Mouse (Mus musculus) stomach, embryonic 15.5 days (tissue): ENCODE data around the gene Ap5s1. TPM values are rescaled to one million over a fixed set of nuclear protein-coding genes. Genes with fewer than 3 reads are reported as not detected.

Experiments used
- ATAC-seq: fragments of 200-750 bp; cut with Nextera tagmentation; 2 replicates; pipeline ENCODE4 v1.8.0; 2017; ENCODE audit warnings: low read depth, moderate number of reproducible peaks, moderate TSS enrichment; ENCODE audit not compliant: insufficient read depth, low FRiP score
- H3K27ac ChIP-seq: fragments of 300-500 bp; sonication (generic); 2 replicates; pipeline ENCODE4 v1.5.1; 2015; ENCODE audit warnings: mild to moderate bottlenecking, inconsistent platforms
- H3K27me3 ChIP-seq: fragments of 300-500 bp; sonication (generic); replicated peaks from 2 replicates; pipeline ENCODE4 v1.6.1; 2015; ENCODE audit warnings: inconsistent platforms
- H3K36me3 ChIP-seq: fragments of 300-500 bp; sonication (generic); 2 replicates; pipeline ENCODE4 v1.6.1; 2015; ENCODE audit warnings: inconsistent platforms
- H3K4me1 ChIP-seq: fragments of 300-500 bp; sonication (generic); 2 replicates; pipeline ENCODE4 v1.6.1; 2015; ENCODE audit warnings: inconsistent platforms
- H3K4me2 ChIP-seq: fragments of 300-500 bp; sonication (generic); 2 replicates; pipeline ENCODE4 v1.6.1; 2015; ENCODE audit warnings: mild to moderate bottlenecking, inconsistent platforms
- H3K4me3 ChIP-seq: fragments of 300-500 bp; sonication (generic); replicated peaks from 2 replicates; pipeline ENCODE4 v1.5.1; 2015; ENCODE audit warnings: inconsistent platforms
- H3K9ac ChIP-seq: fragments of 300-500 bp; sonication (generic); 2 replicates; pipeline ENCODE4 v1.6.1; 2015; ENCODE audit warnings: inconsistent platforms
- H3K9me3 ChIP-seq: fragments of 300-500 bp; sonication (generic); 2 replicates; pipeline ENCODE4 v1.6.1; 2016; ENCODE audit warnings: inconsistent platforms
- WGBS: fragments of 180-500 bp; shearing (Covaris S2); methylation state at CpG from one replicate; pipeline ENCODE4 v1.1.7; 2015; 5-methylcytosine and 5-hydroxymethylcytosine counted together
- polyA plus RNA-seq: library from polyadenylated mRNA; unstranded; fragments of >200 nt; fragmentation: Nextera tagmentation; extraction: Ambion mirVana; gene quantifications from 2 replicates; pipeline ENCODE4 v1.2.1, GENCODE M21; 2015

The Ap5s1 gene
- polyA plus RNA-seq, 1 experiment from 2014 or later = 23.7 TPM

- H3K4me1 ChIP-seq = peaks cover 24% of the 10 kb centered on the region
- H3K4me3 ChIP-seq = no peak overlapping the region
- no peaks in the 10 kb centered on the region for H3K9me3 ChIP-seq
- WGBS = 30% methylated on average over 9 of the region's 9 CpGs
- ATAC-seq = peak; percentile 31
- H3K27ac ChIP-seq = peak overlapping the region; percentile 100
- H3K36me3 ChIP-seq = no peaks in the 10 kb centered on the region
- 0 out of 2 replicates have a peak overlapping the region, but pooled peaks have one; percentile 66 for H3K4me2 ChIP-seq
- no peaks in the 10 kb centered on the region for H3K27me3 ChIP-seq
- no peak overlapping the region for H3K9ac ChIP-seq
Measured at GRCm38 (mm10) chr2:131260544-131261307, 53.8 kb downstream of the Ap5s1 start.

DNA sequence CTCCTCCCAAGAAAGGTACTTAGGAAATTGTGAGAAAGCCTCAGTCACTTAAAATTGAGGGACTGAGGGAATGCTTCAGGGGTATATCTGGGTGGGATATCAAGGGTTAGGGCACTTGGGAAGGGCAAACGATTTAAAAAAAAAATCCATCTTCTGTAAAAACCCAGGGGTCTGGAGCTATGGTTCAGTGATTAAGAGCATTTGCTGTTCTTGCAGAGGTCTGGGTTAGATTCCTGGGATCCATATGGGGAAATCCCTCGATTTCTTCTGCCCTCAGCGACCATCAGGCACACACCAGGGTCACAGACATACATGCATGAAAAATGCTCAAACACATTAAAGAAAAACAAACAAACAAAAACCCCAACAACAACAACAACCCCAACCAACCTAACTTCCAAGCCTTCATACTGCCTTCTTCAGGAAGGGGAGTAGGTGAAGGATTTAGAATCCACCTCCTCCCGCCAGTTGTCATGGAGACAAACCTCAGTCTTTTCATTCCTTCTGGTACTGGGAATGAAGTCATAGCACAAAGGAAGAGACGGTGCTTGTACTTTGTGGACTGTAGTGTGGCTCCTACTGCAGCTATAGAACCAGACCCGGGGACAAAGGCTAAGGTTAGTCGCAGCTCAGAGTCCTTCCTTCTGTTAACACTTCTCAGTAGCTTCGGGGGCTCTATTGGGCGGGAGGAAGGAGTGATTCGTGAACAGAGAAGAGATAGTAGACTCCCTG lies 54.8 kb downstream of the Ap5s1 start:
- Histone ChIP-seq H3K9me3 (no peaks in the 10 kb centered on the region), H3K27me3 (no peaks in the 10 kb centered on the region), H3K9ac (peak overlapping the region; percentile 48; the same call in 1 of the 2 replicates), H3K4me2 (peak overlapping the region; percentile 66), H3K4me1 (peaks cover 24% of the 10 kb centered on the region), H3K27ac (peak overlapping the region; percentile 100), H3K4me3 (peak overlapping the region; percentile 85), H3K36me3 (no peaks in the 10 kb centered on the region)
- 3% methylated on average over 10 of the region's 10 CpGs for WGBS
- ATAC-seq = peak; percentile 44

DNA sequence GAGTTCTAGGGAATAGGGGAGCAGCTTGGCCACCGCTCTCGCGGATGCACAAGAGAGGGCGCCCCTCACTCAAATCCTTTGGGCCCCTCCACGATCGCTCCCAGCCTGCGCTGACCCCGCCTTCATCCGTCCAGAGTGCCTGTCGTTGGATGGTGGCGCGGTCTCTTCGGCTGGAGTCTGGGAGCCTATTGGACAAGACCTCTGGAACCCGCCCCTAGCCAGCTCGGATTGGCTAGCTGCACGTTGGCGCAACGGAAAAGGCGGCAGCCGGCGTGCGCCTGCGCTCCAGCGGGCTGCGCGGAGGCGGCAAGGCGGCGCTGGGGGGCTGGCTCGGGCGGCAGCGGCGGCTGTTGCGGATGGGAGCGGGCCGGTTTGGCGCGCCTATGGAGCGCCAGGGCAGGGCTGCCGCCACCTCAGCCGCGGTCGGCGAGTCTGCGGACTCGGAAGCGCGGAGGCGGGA lies 55.4 kb downstream of the Ap5s1 start, which contains the start of gene Pank2:
TSS of gene Pank2 (plus strand) at position 283 of the 460 bp plus-strand sequence.
- Histone ChIP-seq H3K36me3 (no peaks in the 10 kb centered on the region), H3K4me2 (peak within 1 kb of the TSS; percentile 66), H3K27ac (peak within 1 kb of the TSS; percentile 100), H3K4me3 (peak within 1 kb of the TSS; percentile 85), H3K27me3 (no peaks in the 10 kb centered on the region), H3K9ac (peak within 1 kb of the TSS; percentile 96), H3K9me3 (no peaks in the 10 kb centered on the region), H3K4me1 (peaks cover 24% of the 10 kb centered on the region)
- peak; percentile 98 for ATAC-seq
- WGBS = 0% methylated on average over 43 of the region's 49 CpGs

Other genes starting within 250 kb of the Ap5s1 start
- gene Gfra4, start 164.0 kb upstream of the Ap5s1 start, polyA plus RNA-seq = 12.7 and 14.0 TPM in 2 replicates
- gene Adam33, start 143.3 kb upstream of the Ap5s1 start, polyA plus RNA-seq = 7.4 and 8.0 TPM in 2 replicates
- 0.40 and 0.48 TPM in 2 replicates for gene Siglec1, start 120.3 kb upstream of the Ap5s1 start, polyA plus RNA-seq
- 16.9 TPM in 2 replicates for gene Hspa12b, start 79.8 kb upstream of the Ap5s1 start, polyA plus RNA-seq
- gene Gm11037, start 73.6 kb upstream of the Ap5s1 start, polyA plus RNA-seq = not detected in 2 replicates
- 74.2 and 75.0 TPM in 2 replicates for gene 1700037H04Rik, start 47.0 kb upstream of the Ap5s1 start, polyA plus RNA-seq
- gene Cenpb, start 27.0 kb upstream of the Ap5s1 start, polyA plus RNA-seq = 15.4 and 16.4 TPM in 2 replicates
- gene Cdc25b, start 20.1 kb upstream of the Ap5s1 start, polyA plus RNA-seq = 57.6 and 62.6 TPM in 2 replicates
- 5.7 TPM in 2 replicates for gene Spef1, start 19.8 kb upstream of the Ap5s1 start, polyA plus RNA-seq
- 19.6 and 20.5 TPM in 2 replicates for gene Mavs, start 27.0 kb downstream of the Ap5s1 start, polyA plus RNA-seq
- 35.6 and 39.5 TPM in 2 replicates for gene Pank2, start 55.4 kb downstream of the Ap5s1 start, polyA plus RNA-seq
- 3.0 and 3.3 TPM in 2 replicates for gene Rnf24, start 145.8 kb downstream of the Ap5s1 start, polyA plus RNA-seq